Mouse (Mus musculus) forebrain, embryonic 11.5 days (tissue): ENCODE results near the gene Ntng1. TPM values are rescaled to one million over a fixed set of nuclear protein-coding genes. Genes with fewer than 3 reads are reported as not detected.

ENCODE experiments used
- ATAC-seq: fragments of 200-750 bp; cut with Nextera tagmentation; replicated peaks from 2 replicates; pipeline ENCODE4 v1.8.0; 2017; ENCODE audit warnings: moderate TSS enrichment; ENCODE audit not compliant: low FRiP score
- DNase-seq: peaks from one replicate; pipeline ENCODE4 v3.0.0-alpha.2; 2017; ENCODE audit warnings: low spot score
- H3K27ac ChIP-seq: fragments of 300-500 bp; sonication (generic); 2 replicates; pipeline ENCODE4 v1.5.1; 2014; ENCODE audit warnings: low read depth, low read length
- H3K27me3 ChIP-seq: fragments of 300-500 bp; sonication (generic); 2 replicates; pipeline ENCODE4 v1.6.1; 2014; ENCODE audit warnings: mild to moderate bottlenecking, low read length, mixed read lengths; ENCODE audit not compliant: control insufficient read depth, insufficient read depth
- H3K36me3 ChIP-seq: fragments of 300-500 bp; sonication (generic); 2 replicates; pipeline ENCODE4 v1.6.1; 2014; ENCODE audit warnings: mild to moderate bottlenecking, low read length, moderate library complexity, mixed read lengths; ENCODE audit not compliant: control insufficient read depth, insufficient read depth
- H3K4me1 ChIP-seq: fragments of 300-500 bp; sonication (generic); replicated peaks from 2 replicates; pipeline ENCODE4 v1.6.1; 2014; ENCODE audit warnings: low read length, mixed read lengths; ENCODE audit not compliant: control insufficient read depth, insufficient read depth
- H3K4me2 ChIP-seq: fragments of 300-500 bp; sonication (generic); 2 replicates; pipeline ENCODE4 v1.6.1; 2014; ENCODE audit warnings: low read depth, mild to moderate bottlenecking, low read length, moderate library complexity, mixed read lengths; ENCODE audit not compliant: severe bottlenecking
- H3K4me3 ChIP-seq: fragments of 300-500 bp; sonication (generic); 2 replicates; pipeline ENCODE4 v1.5.1; 2014; ENCODE audit warnings: low read depth, low read length
- H3K9ac ChIP-seq: fragments of 300-500 bp; sonication (generic); 2 replicates; pipeline ENCODE4 v1.6.1; 2014; ENCODE audit warnings: low read length
- H3K9me3 ChIP-seq: fragments of 300-500 bp; sonication (generic); 2 replicates; pipeline ENCODE4 v1.6.1; 2016; ENCODE audit warnings: low read length, mixed read lengths; ENCODE audit not compliant: control insufficient read depth
- WGBS: fragments of 180-500 bp; shearing (Covaris S2); extraction: QIAGEN DNeasy Blood & Tissue Kit; methylation state at CpG from one replicate; pipeline ENCODE4 v1.1.7; 2014; 5-methylcytosine and 5-hydroxymethylcytosine counted together
- polyA plus RNA-seq: library from polyadenylated mRNA; unstranded; fragments of >200 nt; fragmentation: Nextera tagmentation; extraction: Ambion mirVana; gene quantifications from 2 replicates; pipeline ENCODE4 v1.2.1, GENCODE M21; 2014

Ntng1 gene
- polyA plus RNA-seq, 1 experiment from 2014 or later: 2.0 TPM

GRCm38 (mm10) chr3:110085336-110085735, 58.5 kb downstream of the Ntng1 start:
- Histone ChIP-seq H3K4me1 (no peaks in the 10 kb centered on the region), H3K9ac (no peak overlapping the region), H3K36me3 (no peaks in the 10 kb centered on the region), H3K4me2 (no peak overlapping the region), H3K27me3 (no peaks in the 10 kb centered on the region), H3K4me3 (no peak overlapping the region), H3K27ac (no peak overlapping the region), H3K9me3 (no peaks in the 10 kb centered on the region)
- no peak for DNase-seq
- no peak for ATAC-seq
- 65% methylated on average over 2 of the region's 2 CpGs for WGBS

- H3K4me3 ChIP-seq: no peak overlapping the region
- H3K9me3 ChIP-seq: no peaks in the 10 kb centered on the region
- no peaks in the 10 kb centered on the region for H3K36me3 ChIP-seq
- no peaks in the 10 kb centered on the region for H3K27me3 ChIP-seq
- no peaks in the 10 kb centered on the region for H3K4me1 ChIP-seq
- WGBS: 90% methylated on average over 6 of the region's 6 CpGs
- H3K4me2 ChIP-seq: no peak overlapping the region
- DNase-seq (no peak), ATAC-seq (no peak)
- no peak overlapping the region for H3K27ac ChIP-seq
- H3K9ac ChIP-seq: no peak overlapping the region
These were observed 79.0 kb downstream of the Ntng1 start for GRCm38 (mm10) chr3:110064709-110065256.

GRCm38 (mm10) chr3:110055915-110056314, 87.9 kb downstream of the Ntng1 start:
- WGBS: 86% methylated on average over 6 of the region's 6 CpGs

GRCm38 (mm10) chr3:110055433-110055832, 88.4 kb downstream of the Ntng1 start:
- no peak for DNase-seq

More at GRCm38 (mm10) chr3:110055915-110056314, 87.9 kb downstream of the Ntng1 start:
- H3K4me1 ChIP-seq: no peaks in the 10 kb centered on the region
- H3K36me3 ChIP-seq: no peaks in the 10 kb centered on the region
- DNase-seq: no peak
- no peak overlapping the region for H3K9ac ChIP-seq
- no peaks in the 10 kb centered on the region for H3K9me3 ChIP-seq
- no peak overlapping the region for H3K27ac ChIP-seq
- no peak overlapping the region for H3K4me3 ChIP-seq
- ATAC-seq: no peak
- H3K27me3 ChIP-seq: no peaks in the 10 kb centered on the region
- no peak overlapping the region for H3K4me2 ChIP-seq

GRCm38 (mm10) chr3:110054125-110054524, 89.7 kb downstream of the Ntng1 start:
- no peak overlapping the region for H3K9ac ChIP-seq
- no peaks in the 10 kb centered on the region for H3K27me3 ChIP-seq
- WGBS: 79% methylated on average over 2 of the region's 2 CpGs
- H3K9me3 ChIP-seq: no peaks in the 10 kb centered on the region
- no peak overlapping the region for H3K4me3 ChIP-seq
- H3K36me3 ChIP-seq: no peaks in the 10 kb centered on the region
- H3K27ac ChIP-seq: no peak overlapping the region
- H3K4me1 ChIP-seq: no peaks in the 10 kb centered on the region
- H3K4me2 ChIP-seq: no peak overlapping the region
- DNase-seq: no peak
- no peak for ATAC-seq

More at GRCm38 (mm10) chr3:110055433-110055832, 88.4 kb downstream of the Ntng1 start:
- ATAC-seq: no peak
- no peak overlapping the region for H3K27ac ChIP-seq
- no peaks in the 10 kb centered on the region for H3K4me1 ChIP-seq
- H3K4me3 ChIP-seq: no peak overlapping the region
- no peak overlapping the region for H3K9ac ChIP-seq
- no peak overlapping the region for H3K4me2 ChIP-seq
- H3K9me3 ChIP-seq: no peaks in the 10 kb centered on the region
- H3K36me3 ChIP-seq: no peaks in the 10 kb centered on the region
- no peaks in the 10 kb centered on the region for H3K27me3 ChIP-seq
- WGBS: 89% methylated on average over 6 of the region's 6 CpGs

- 71% methylated on average over 6 of the region's 6 CpGs for WGBS
These were observed 95.7 kb downstream of the Ntng1 start for GRCm38 (mm10) chr3:110048152-110048551.

GRCm38 (mm10) chr3:110046750-110047149, 97.1 kb downstream of the Ntng1 start:
- Histone ChIP-seq H3K27ac (no peak overlapping the region), H3K36me3 (no peaks in the 10 kb centered on the region), H3K4me1 (no peaks in the 10 kb centered on the region), H3K27me3 (no peaks in the 10 kb centered on the region), H3K4me3 (no peak overlapping the region), H3K9ac (no peak overlapping the region), H3K9me3 (no peaks in the 10 kb centered on the region), H3K4me2 (no peak overlapping the region)
- DNase-seq: no peak
- no peak for ATAC-seq
- WGBS: 92% methylated on average over 2 of the region's 2 CpGs

More at GRCm38 (mm10) chr3:110048152-110048551, 95.7 kb downstream of the Ntng1 start:
- Histone ChIP-seq H3K27me3 (no peaks in the 10 kb centered on the region), H3K36me3 (no peaks in the 10 kb centered on the region), H3K9me3 (no peaks in the 10 kb centered on the region), H3K4me3 (no peak overlapping the region), H3K4me1 (no peaks in the 10 kb centered on the region), H3K27ac (no peak overlapping the region), H3K9ac (no peak overlapping the region), H3K4me2 (no peak overlapping the region)
- DNase-seq (no peak), ATAC-seq (no peak)

GRCm38 (mm10) chr3:110044209-110044608, 99.6 kb downstream of the Ntng1 start:
- no peak for ATAC-seq
- no peak overlapping the region for H3K27ac ChIP-seq
- no peak for DNase-seq
- H3K9me3 ChIP-seq: no peaks in the 10 kb centered on the region
- no peaks in the 10 kb centered on the region for H3K4me1 ChIP-seq
- no peaks in the 10 kb centered on the region for H3K27me3 ChIP-seq
- H3K4me3 ChIP-seq: no peak overlapping the region
- H3K36me3 ChIP-seq: no peaks in the 10 kb centered on the region
- H3K9ac ChIP-seq: no peak overlapping the region
- no peak overlapping the region for H3K4me2 ChIP-seq
- WGBS: 99% methylated on average over 2 of the region's 2 CpGs

GRCm38 (mm10) chr3:110043641-110044187, 100.1 kb downstream of the Ntng1 start:
- no peak overlapping the region for H3K9ac ChIP-seq
- no peak overlapping the region for H3K4me3 ChIP-seq
- no peaks in the 10 kb centered on the region for H3K27me3 ChIP-seq
- H3K36me3 ChIP-seq: no peaks in the 10 kb centered on the region
- ATAC-seq (no peak), DNase-seq (no peak)
- 85% methylated on average over 1 of the region's 1 CpGs for WGBS
- H3K27ac ChIP-seq: no peak overlapping the region
- no peaks in the 10 kb centered on the region for H3K9me3 ChIP-seq
- no peaks in the 10 kb centered on the region for H3K4me1 ChIP-seq
- H3K4me2 ChIP-seq: no peak overlapping the region
